21 mouse cellular contexts compared by ENCODE assay signal in the genomic region with DNA sequence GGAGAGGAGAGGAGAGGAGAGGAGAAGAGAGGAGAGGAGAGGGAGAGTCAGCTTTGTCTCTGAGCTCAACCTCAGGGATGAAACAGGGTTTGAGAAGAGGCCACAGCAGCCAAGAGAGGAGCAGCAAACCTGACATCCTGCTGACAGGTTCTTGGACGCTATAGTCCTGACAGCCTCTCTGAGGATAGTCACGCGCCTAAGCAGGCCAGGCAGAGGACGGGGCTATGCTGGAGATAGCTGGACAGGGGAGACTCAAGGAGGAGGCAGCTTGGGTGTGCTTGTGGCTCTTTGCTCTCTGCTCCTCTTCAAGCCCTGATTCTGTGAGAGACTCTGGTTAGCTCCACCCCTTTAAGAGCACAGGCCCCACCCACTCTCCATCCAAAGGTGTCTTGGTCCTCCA. TPM values are rescaled to one million over a fixed set of nuclear protein-coding genes. Genes with fewer than 3 reads are reported as not detected.
DNase-seq lines count a peak whose midpoint lies in the region; ATAC-seq lines count a peak whose summit lies in the region.
"Had no signal": no experiment of that assay in that cellular context is flagged by ENCODE, and none has a peak within 500 bp of the region (broad histone marks: within the 10 kb centered on the region; RNA-seq: fewer than 3 reads in every experiment).

No protein-coding gene starts in this region.

- no peak overlapping the region for H3K9ac ChIP-seq in heart, embryonic 14.5 days (ENCODE audit: low read length)
- H3K9ac ChIP-seq: embryonic facial prominence, embryonic 12.5 days; forebrain, embryonic 15.5 days; heart, embryonic 13.5 days; hindbrain, embryonic 12.5 days; kidney, embryonic 15.5 days had no signal

- H3K4me2 ChIP-seq in heart, embryonic 14.5 days (ENCODE audit: low read length), result no peak overlapping the region
- H3K4me2 ChIP-seq: embryonic facial prominence, embryonic 12.5 days; forebrain, embryonic 15.5 days; heart, embryonic 13.5 days; hindbrain, embryonic 12.5 days; kidney, embryonic 15.5 days had no signal

- intact Hi-C loops in heart, postnatal 14 days (cut with DNase I), result no loop called here

- no peak overlapping the region for H3K4me3 ChIP-seq in heart, embryonic 14.5 days (ENCODE audit: control insufficient read depth in 1 of 2, insufficient read depth in 1 of 2, low read depth in 1 of 2, low read length in 2 of 2)
- H3K4me3 ChIP-seq: embryonic facial prominence, embryonic 12.5 days; forebrain, embryonic 15.5 days; heart, embryonic 13.5 days; hindbrain, embryonic 12.5 days; kidney, embryonic 15.5 days had no signal

- 0 out of 2 replicates have a peak, but pooled peaks cover 3% of the 10 kb centered on the region for H3K27me3 ChIP-seq in heart, embryonic 14.5 days (ENCODE audit: control insufficient read depth, insufficient read depth, low read length)
- H3K27me3 ChIP-seq: embryonic facial prominence, embryonic 12.5 days; forebrain, embryonic 15.5 days; hindbrain, embryonic 12.5 days; kidney, embryonic 15.5 days had no signal

- WGBS in heart, embryonic 14.5 days, result 5% methylated on average over 4 of the region's 4 CpGs

- no peaks in the 10 kb centered on the region for H3K36me3 ChIP-seq in heart, embryonic 14.5 days (ENCODE audit: control insufficient read depth, insufficient read depth, low read length)
- H3K36me3 ChIP-seq: embryonic facial prominence, embryonic 12.5 days; forebrain, embryonic 15.5 days; heart, embryonic 13.5 days; hindbrain, embryonic 12.5 days; kidney, embryonic 15.5 days had no signal

- no peak overlapping the region for H3K27ac ChIP-seq in heart, embryonic 14.5 days (replicated peaks in 1 of 2; ENCODE audit: control insufficient read depth in 1 of 2, insufficient read depth in 1 of 2, low read depth in 2 of 2, low read length in 2 of 2)
- H3K27ac ChIP-seq: embryonic facial prominence, embryonic 12.5 days; forebrain, embryonic 15.5 days; heart, embryonic 13.5 days; hindbrain, embryonic 12.5 days; kidney, embryonic 15.5 days had no signal

- ATAC-seq in heart, embryonic 14.5 days (ENCODE audit: insufficient number of reproducible peaks, insufficient read depth, low FRiP score, low read depth), result 0 out of 2 replicates have a peak, but pooled peaks have one; percentile 17
- ATAC-seq: forebrain, embryonic 15.5 days; intestine, embryonic 16.5 days had no signal

- H3K4me1 ChIP-seq in heart, embryonic 14.5 days (ENCODE audit: control insufficient read depth in 2 of 2, insufficient read depth in 2 of 2, low read length in 2 of 2), result peaks cover 0 to 6% of the 10 kb centered on the region in 2 experiments; a peak in 3 of 4 replicates
- H3K4me1 ChIP-seq: embryonic facial prominence, embryonic 12.5 days; forebrain, embryonic 15.5 days; hindbrain, embryonic 12.5 days; kidney, embryonic 15.5 days had no signal

- H3K9me3 ChIP-seq in heart, embryonic 14.5 days (ENCODE audit: control insufficient read depth, low read length), result no peaks in the 10 kb centered on the region
- H3K9me3 ChIP-seq: embryonic facial prominence, embryonic 12.5 days; forebrain, embryonic 15.5 days; heart, embryonic 13.5 days; hindbrain, embryonic 12.5 days; kidney, embryonic 15.5 days had no signal

- peak; percentile 95 for DNase-seq in heart, adult 11 months
- DNase-seq in heart, postnatal 14 days, result no peak
- DNase-seq in 3T3-L1 (ENCODE audit: low read depth, low spot score), result peak; percentile 54
- DNase-seq in ZHBTc4 (ENCODE audit: low read depth, low spot score), result peak; percentile 29
- no peak for DNase-seq in lung, postnatal 14 days
- no peak for DNase-seq in right cerebral cortex, adult 18-20 months
- no peak for DNase-seq in ovary, adult 18-20 months (ENCODE audit: low spot score)
- DNase-seq: adrenal gland, postnatal 10 days; cerebellum, adult 2 months; embryo, embryonic 11 days; gastrocnemius, postnatal 10 days; kidney, adult 2 months had no signal

RNA-seq across cellular contexts. Expression of a gene that starts 14.9 kb away (rescaled TPM):
- total RNA-seq in heart, postnatal 14 days (2021), result under 1 TPM; 0.60 to 0.93 TPM
- 1.8 and 2.2 TPM in 2 replicates for polyA plus RNA-seq in heart, embryonic 14.5 days (2014; fragmentation: Nextera tagmentation; extraction: Ambion mirVana)
- total RNA-seq: CH12.LX; common myeloid progenitor, adult 5-6 weeks had no signal
- polyA plus RNA-seq: kidney, adult 2 months had no signal

Comparison
In these comparisons a context has a peak if more than half of its experiments do, and no peak if none do; other contexts are left out.
1. DNase-seq: peak in heart, adult 11 months (single experiment), 3T3-L1 (single experiment) and ZHBTc4 (single experiment); none in heart, postnatal 14 days (0 of 2), lung, postnatal 14 days (single experiment), right cerebral cortex, adult 18-20 months (single experiment) and ovary, adult 18-20 months (single experiment).